Mouse (Mus musculus) erythroblast, embryonic 14.5 days (primary cell): ENCODE data around the gene Tex2.

Experiments
- GATA1 ChIP-seq: IDR thresholded peaks from 2 replicates; pipeline ENCODE4 v1.6.1; 2012; ENCODE audit warnings: low read length, inconsistent platforms, mixed read lengths
- TAL1 ChIP-seq: IDR thresholded peaks from 3 replicates; pipeline ENCODE4 v1.6.1; 2012; ENCODE audit warnings: low read length, inconsistent platforms, mixed read lengths

DNA sequence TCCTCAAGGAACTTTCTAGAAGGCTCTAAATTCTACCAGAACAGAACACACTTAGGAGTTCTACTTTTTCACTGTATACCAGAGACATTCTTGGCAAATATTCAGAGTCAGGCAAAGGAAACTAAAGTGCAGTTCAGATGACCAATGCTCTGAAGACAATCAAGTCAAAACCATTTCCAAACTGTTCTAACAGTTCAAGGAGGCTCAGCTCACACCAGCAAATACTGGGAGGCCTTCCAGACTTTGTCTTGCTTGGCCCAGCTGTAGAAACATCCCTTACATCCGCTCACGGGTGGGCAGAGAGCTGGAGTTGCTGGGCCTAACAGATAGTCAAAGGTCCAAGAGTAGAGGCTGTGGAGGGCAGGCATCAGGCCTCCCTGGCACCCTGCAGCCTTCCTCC is 34.1 kb downstream of the Tex2 start:
- TF ChIP-seq GATA1 (no peak), TAL1 (no peak)
